Mouse (Mus musculus) spleen, postnatal 14 days (tissue): ENCODE measurements around the gene Gm11627.
"Not testable (repeated sequence)": the region's sequence is repeated elsewhere in the genome, so short reads cannot be mapped to it uniquely, and the experiment has no call there.

ENCODE experiments used
- DNase-seq, 2 experiments: peaks; one replicate each; pipeline ENCODE4 v3.0.0; 2021 to 2022; ENCODE audit warnings: low spot score in 2 of 2

Gene Gm11627

GRCm38 (mm10) chr11:102564952-102565671, 14.1 kb downstream of the Gm11627 start:
- not testable (repeated sequence) for DNase-seq

- DNase-seq = no peak
Measured at GRCm38 (mm10) chr11:102558704-102559103, 20.6 kb downstream of the Gm11627 start.

GRCm38 (mm10) chr11:102557386-102557785, 21.9 kb downstream of the Gm11627 start:
- DNase-seq = no peak

- no peak for DNase-seq
Measured at GRCm38 (mm10) chr11:102556716-102557074, 22.6 kb downstream of the Gm11627 start.

GRCm38 (mm10) chr11:102556031-102556715, 23.1 kb downstream of the Gm11627 start, which contains the start of gene Gpatch8:
TSS of gene Gpatch8 (minus strand) at chr11:102556392.
- peak; percentile 78 to 82 for DNase-seq

GRCm38 (mm10) chr11:102555400-102556030, 23.7 kb downstream of the Gm11627 start:
- DNase-seq = peak in 1 of 2 experiments; percentile 29

- DNase-seq = no peak
Measured at GRCm38 (mm10) chr11:102552051-102552450, 27.2 kb downstream of the Gm11627 start.

- no peak for DNase-seq
Measured at GRCm38 (mm10) chr11:102551176-102551575, 28.1 kb downstream of the Gm11627 start.

- DNase-seq = no peak
Measured at GRCm38 (mm10) chr11:102541471-102541870, 37.8 kb downstream of the Gm11627 start.

GRCm38 (mm10) chr11:102540286-102540685, 39.0 kb downstream of the Gm11627 start:
- not testable (repeated sequence) for DNase-seq

- DNase-seq = no peak
Measured at GRCm38 (mm10) chr11:102539690-102540089, 39.6 kb downstream of the Gm11627 start.

GRCm38 (mm10) chr11:102536210-102536609, 43.1 kb downstream of the Gm11627 start:
- no peak for DNase-seq

- DNase-seq = no peak
Measured at GRCm38 (mm10) chr11:102534078-102534477, 45.2 kb downstream of the Gm11627 start.

GRCm38 (mm10) chr11:102531425-102531824, 47.8 kb downstream of the Gm11627 start:
- no peak for DNase-seq
